Mouse (Mus musculus) left cerebral cortex, adult 2 months (tissue): ENCODE measurements around the gene Hormad2. TPM values are rescaled to one million over a fixed set of nuclear protein-coding genes. Genes with fewer than 3 reads are reported as not detected.

Experiments used
- DNase-seq, 2 experiments: peaks; one replicate each; pipeline ENCODE4 v3.0.0; 2021 to 2022; ENCODE audit warnings: low spot score in 2 of 2, mixed read lengths in 1 of 2; ENCODE audit errors: extremely low spot score in 1 of 2
- H3K27ac ChIP-seq: fragments of 200-600 bp; 2 replicates; pipeline ENCODE4 v1.8.1; 2022
- H3K4me3 ChIP-seq: fragments of 200-600 bp; 2 replicates; pipeline ENCODE4 v1.8.1; 2022
- CTCF ChIP-seq: fragments of 200-600 bp; IDR thresholded peaks from 2 replicates; pipeline ENCODE4 v1.8.1; 2022; ENCODE audit warnings: antibody characterized with exemption, mild to moderate bottlenecking, moderate library complexity
- intact Hi-C: fragments of 180-260 bp; cut with DNase I; formaldehyde crosslinking; loops from one replicate; pipeline ENCODE4 v1.15.1; 2025
- total RNA-seq, 2 experiments: library from RNA; stranded (reverse); gene quantifications; 2 replicates each; pipeline ENCODE4 v1.2.3; 2021

The Hormad2 gene
- total RNA-seq, 2 experiments from 2014 or later: not detected

- no peak overlapping the region for H3K27ac ChIP-seq
- intact Hi-C loops: loop anchor here (5.0 kb wide), 3 partner anchors 260 to 385 kb away; no protein-coding TSS in a partner anchor
- DNase-seq: no peak
- no peak overlapping the region for H3K4me3 ChIP-seq
- TF ChIP-seq CTCF: no peak
Measured at GRCm38 (mm10) chr11:4437318-4437717, 3.6 kb downstream of the Hormad2 start.

GRCm38 (mm10) chr11:4436631-4437030 lies 4.3 kb downstream of the Hormad2 start:
- intact Hi-C loops: loop anchor here (1.0 to 5.0 kb wide), 4 partner anchors 261 to 430 kb away; no protein-coding TSS in a partner anchor
- H3K27ac ChIP-seq: no peak overlapping the region
- no peak overlapping the region for H3K4me3 ChIP-seq
- TF ChIP-seq CTCF: peak; percentile 77
- no peak for DNase-seq

GRCm38 (mm10) chr11:4434461-4434860 lies 6.4 kb downstream of the Hormad2 start:
- TF ChIP-seq CTCF: no peak
- intact Hi-C loops: no loop called here
- H3K4me3 ChIP-seq: no peak overlapping the region
- no peak for DNase-seq
- no peak overlapping the region for H3K27ac ChIP-seq

- intact Hi-C loops: loop anchor here (5.0 kb wide), 1 partner anchor 287 kb away; the partner anchor contains the start of gene Rnf215
- TF ChIP-seq CTCF: no peak
- no peak for DNase-seq
- Histone ChIP-seq H3K27ac (no peak overlapping the region), H3K4me3 (no peak overlapping the region)
Measured at GRCm38 (mm10) chr11:4423818-4424217, 17.1 kb downstream of the Hormad2 start.

GRCm38 (mm10) chr11:4422494-4423425 lies 18.1 kb downstream of the Hormad2 start:
- DNase-seq: no peak
- no peak overlapping the region for H3K27ac ChIP-seq
- no peak for TF ChIP-seq CTCF
- no peak overlapping the region for H3K4me3 ChIP-seq
- intact Hi-C loops: loop anchor here (1.0 to 5.0 kb wide), 2 partner anchors 164 to 285 kb away; partner anchors contain the start of gene Rnf215

- H3K4me3 ChIP-seq: no peak overlapping the region
- intact Hi-C loops: loop anchor here (1.0 to 5.0 kb wide), 2 partner anchors 164 to 285 kb away; partner anchors contain the start of gene Rnf215
- no peak for DNase-seq
- H3K27ac ChIP-seq: no peak overlapping the region
- TF ChIP-seq CTCF: peak; percentile 73
Measured at GRCm38 (mm10) chr11:4421933-4422488, 18.9 kb downstream of the Hormad2 start.

GRCm38 (mm10) chr11:4417986-4418385 lies 22.9 kb downstream of the Hormad2 start:
- TF ChIP-seq CTCF: no peak
- DNase-seq: no peak
- intact Hi-C loops: no loop called here
- Histone ChIP-seq H3K4me3 (no peak overlapping the region), H3K27ac (no peak overlapping the region)

GRCm38 (mm10) chr11:4412294-4412693 lies 28.6 kb downstream of the Hormad2 start:
- intact Hi-C loops: no loop called here

GRCm38 (mm10) chr11:4404277-4404676 lies 36.6 kb downstream of the Hormad2 start:
- Histone ChIP-seq H3K27ac (no peak overlapping the region), H3K4me3 (no peak overlapping the region)
- no peak for DNase-seq
- intact Hi-C loops: no loop called here
- no peak for TF ChIP-seq CTCF

More at GRCm38 (mm10) chr11:4412294-4412693, 28.6 kb downstream of the Hormad2 start:
- Histone ChIP-seq H3K27ac (no peak overlapping the region), H3K4me3 (no peak overlapping the region)
- DNase-seq: no peak
- TF ChIP-seq CTCF: no peak

- no peak for DNase-seq
- intact Hi-C loops: no loop called here
- Histone ChIP-seq H3K4me3 (no peak overlapping the region), H3K27ac (no peak overlapping the region)
- no peak for TF ChIP-seq CTCF
Measured at GRCm38 (mm10) chr11:4403381-4403780, 37.5 kb downstream of the Hormad2 start.

- DNase-seq: no peak
- no peak for TF ChIP-seq CTCF
- H3K27ac ChIP-seq: no peak overlapping the region
- H3K4me3 ChIP-seq: no peak overlapping the region
- intact Hi-C loops: no loop called here
Measured at GRCm38 (mm10) chr11:4401251-4401650, 39.7 kb downstream of the Hormad2 start.

- no peak for TF ChIP-seq CTCF
- Histone ChIP-seq H3K4me3 (no peak overlapping the region), H3K27ac (no peak overlapping the region)
- DNase-seq: no peak
- intact Hi-C loops: no loop called here
Measured at GRCm38 (mm10) chr11:4394226-4394625, 46.7 kb downstream of the Hormad2 start.
